Mouse (Mus musculus) heart, adult 2 months (tissue): ENCODE measurements around the gene Pcf11.

Experiments used
- CTCF ChIP-seq: fragments of 200-600 bp; IDR thresholded peaks from 2 replicates; pipeline ENCODE4 v1.8.1; 2022; ENCODE audit warnings: antibody characterized with exemption, mild to moderate bottlenecking, moderate library complexity
- POLR2A ChIP-seq: fragments of 200-500 bp; IDR thresholded peaks from 2 replicates; pipeline ENCODE4 v1.6.1; 2011; ENCODE audit warnings: mild to moderate bottlenecking, low read depth, low read length, control low read depth; ENCODE audit not compliant: insufficient read depth

DNA sequence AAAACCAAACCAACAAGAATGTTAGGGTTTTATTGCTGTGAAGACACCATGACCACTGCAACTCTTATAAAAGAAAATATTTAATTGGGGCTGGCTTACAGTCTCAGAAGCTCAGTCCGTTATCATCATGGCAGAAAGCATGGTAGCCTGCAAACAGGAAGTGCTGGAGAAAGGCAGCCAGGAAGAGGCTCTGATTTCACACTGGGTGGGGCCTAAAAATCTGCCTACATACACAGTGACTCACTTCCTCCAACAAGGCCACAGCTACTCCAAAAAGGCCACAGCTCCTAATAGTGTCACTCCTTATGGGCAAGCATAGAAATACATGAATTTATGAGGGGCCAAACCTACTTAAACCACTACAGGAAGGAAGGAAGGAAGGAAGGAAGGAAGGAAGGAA lies 45.3 kb upstream of the Pcf11 start:
- TF ChIP-seq POLR2A: no peak
- TF ChIP-seq CTCF: no peak
